Mouse (Mus musculus) megakaryocyte, embryonic 14.5 days (primary cell): ENCODE measurements at regions not wholly inside any gene's neighbourhood (a gene's known extent, or its start where the extent isn't known, plus 50 kb on each side); places are given as distances from the start of the nearest gene placed in this dataset.

Experiments used
- FLI1 ChIP-seq: IDR thresholded peaks from 2 replicates; pipeline ENCODE4 v1.6.1; 2012; ENCODE audit warnings: low read length, inconsistent platforms, mixed read lengths
- GATA1 ChIP-seq: IDR thresholded peaks from 3 replicates; pipeline ENCODE4 v1.6.1; 2012; ENCODE audit warnings: mixed read lengths, low read length, inconsistent platforms, borderline replicate concordance

- no peak for TF ChIP-seq GATA1
- no peak for TF ChIP-seq FLI1
Measured at GRCm38 (mm10) chr3:128520671-128521103, 624.6 kb upstream of the Fam241a start.
